Mouse (Mus musculus): ENCODE results near the gene Syt15. TPM values are rescaled to one million over a fixed set of nuclear protein-coding genes. Genes with fewer than 3 reads are reported as not detected.

The Syt15 gene
- polyA plus RNA-seq (2014; fragmentation: Illumina TruSeq; extraction: RNeasy Lipid Tissue Mini Kit (QIAGEN cat#74804); ENCODE audit: low read depth, low replicate concordance): 0.60 TPM

GRCm38 (mm10) chr14:34219295-34219694 lies at the start of gene Syt15:
Syt15 (plus strand) TSS chr14:34219595.

GRCm38 (mm10) chr14:34201231-34202035 lies 18.0 kb upstream of the Syt15 start, which contains the start of gene Gprin2:
Gprin2 (minus strand) TSS chr14:34201653.

Other genes starting within 250 kb of the Syt15 start
- gene Zfp488, start 240.8 kb upstream of the Syt15 start, polyA plus RNA-seq (2014; fragmentation: Illumina TruSeq; extraction: RNeasy Lipid Tissue Mini Kit (QIAGEN cat#74804); ENCODE audit: low read depth, low replicate concordance): 0.09 TPM
- 0.28 TPM for gene Gm30083, start 204.4 kb upstream of the Syt15 start, polyA plus RNA-seq (2014; fragmentation: Illumina TruSeq; extraction: RNeasy Lipid Tissue Mini Kit (QIAGEN cat#74804); ENCODE audit: low read depth, low replicate concordance)
- gene Gm5460, start 202.8 kb upstream of the Syt15 start, polyA plus RNA-seq (2014; fragmentation: Illumina TruSeq; extraction: RNeasy Lipid Tissue Mini Kit (QIAGEN cat#74804); ENCODE audit: low read depth, low replicate concordance): not detected
- gene Antxrl, start 166.9 kb upstream of the Syt15 start, polyA plus RNA-seq (2014; fragmentation: Illumina TruSeq; extraction: RNeasy Lipid Tissue Mini Kit (QIAGEN cat#74804); ENCODE audit: low read depth, low replicate concordance): not detected
- 17.8 TPM for gene Anxa8, start 133.6 kb upstream of the Syt15 start, polyA plus RNA-seq (2014; fragmentation: Illumina TruSeq; extraction: RNeasy Lipid Tissue Mini Kit (QIAGEN cat#74804); ENCODE audit: low read depth, low replicate concordance)
- gene A630023A22Rik, start 116.8 kb upstream of the Syt15 start, polyA plus RNA-seq (2014; fragmentation: Illumina TruSeq; extraction: RNeasy Lipid Tissue Mini Kit (QIAGEN cat#74804); ENCODE audit: low read depth, low replicate concordance): 0.60 TPM
- 7.3 TPM for gene Npy4r, start 67.1 kb upstream of the Syt15 start, polyA plus RNA-seq (2014; fragmentation: Illumina TruSeq; extraction: RNeasy Lipid Tissue Mini Kit (QIAGEN cat#74804); ENCODE audit: low read depth, low replicate concordance)
- 0.16 TPM for gene Gprin2, start 17.9 kb upstream of the Syt15 start, polyA plus RNA-seq (2014; fragmentation: Illumina TruSeq; extraction: RNeasy Lipid Tissue Mini Kit (QIAGEN cat#74804); ENCODE audit: low read depth, low replicate concordance)
- gene Shld2, start 90.9 kb downstream of the Syt15 start, polyA plus RNA-seq (2014; fragmentation: Illumina TruSeq; extraction: RNeasy Lipid Tissue Mini Kit (QIAGEN cat#74804); ENCODE audit: low read depth, low replicate concordance): 12.7 TPM
- 189 TPM for gene Glud1, start 91.1 kb downstream of the Syt15 start, polyA plus RNA-seq (2014; fragmentation: Illumina TruSeq; extraction: RNeasy Lipid Tissue Mini Kit (QIAGEN cat#74804); ENCODE audit: low read depth, low replicate concordance)
- not detected for gene Fam25c, start 135.8 kb downstream of the Syt15 start, polyA plus RNA-seq (2014; fragmentation: Illumina TruSeq; extraction: RNeasy Lipid Tissue Mini Kit (QIAGEN cat#74804); ENCODE audit: low read depth, low replicate concordance)
- gene Sncg, start 155.2 kb downstream of the Syt15 start, polyA plus RNA-seq (2014; fragmentation: Illumina TruSeq; extraction: RNeasy Lipid Tissue Mini Kit (QIAGEN cat#74804); ENCODE audit: low read depth, low replicate concordance): not detected
- gene Mmrn2, start 155.9 kb downstream of the Syt15 start, polyA plus RNA-seq (2014; fragmentation: Illumina TruSeq; extraction: RNeasy Lipid Tissue Mini Kit (QIAGEN cat#74804); ENCODE audit: low read depth, low replicate concordance): 3.5 TPM

Data from sigmoid colon, adult 10 weeks (tissue).